Mouse (Mus musculus) hindlimb bud, embryonic 11.5 days (tissue): Measurements from ENCODE around the gene Olfr1211.

Experiments used
- DNase-seq: peaks from one replicate; pipeline ENCODE4 v3.0.0-alpha.2; 2012; ENCODE audit warnings: low read depth, low spot score; ENCODE audit errors: extremely low spot score

The Olfr1211 gene

GRCm38 (mm10) chr2:88938011-88938410, at the start of gene Olfr1211:
Olfr1211 (minus strand) TSS chr2:88938111.
- no peak for DNase-seq

GRCm38 (mm10) chr2:88980181-88980580, 42.3 kb upstream of the Olfr1211 start, which contains the start of gene Gm13762:
Gm13762 (minus strand) TSS chr2:88980281.
- DNase-seq = no peak

GRCm38 (mm10) chr2:88953669-88954068, 15.8 kb upstream of the Olfr1211 start, which contains the start of gene Olfr1212:
Olfr1212 (plus strand) TSS chr2:88953969.
- no peak for DNase-seq

DNA sequence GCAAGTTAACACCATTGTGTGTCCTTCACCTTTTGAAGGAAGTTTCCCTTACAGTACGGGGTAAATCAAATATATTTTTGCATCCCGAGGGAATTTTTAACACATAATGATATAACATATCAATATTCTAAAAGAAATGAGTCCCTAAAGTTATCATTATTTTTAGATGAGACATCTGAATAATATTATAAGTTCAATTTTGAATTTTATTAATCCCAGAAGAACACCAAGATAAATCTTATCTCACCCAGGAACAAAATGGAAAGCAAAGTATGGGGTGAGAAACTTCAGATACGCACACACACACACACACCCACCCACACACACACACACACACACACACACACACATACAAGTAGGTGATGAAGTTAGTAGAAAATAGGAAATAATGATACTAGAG, 22.9 kb downstream of the Olfr1211 start, which contains the start of gene Olfr1209:
Olfr1209 (minus strand) TSS at position 101 of the 400 bp plus-strand sequence.
- DNase-seq = no peak

GRCm38 (mm10) chr2:88902211-88902610, 35.7 kb downstream of the Olfr1211 start, which contains the start of gene Olfr1208:
Olfr1208 (minus strand) TSS chr2:88902311.
- no peak for DNase-seq
